Mouse (Mus musculus) forebrain, embryonic 16.5 days (tissue): ENCODE data around the gene Sytl1. TPM values are rescaled to one million over a fixed set of nuclear protein-coding genes. Genes with fewer than 3 reads are reported as not detected.

Source experiments
- ATAC-seq: fragments of 200-750 bp; cut with Nextera tagmentation; 2 replicates; pipeline ENCODE4 v1.8.0; 2017; ENCODE audit warnings: mild to moderate bottlenecking, moderate library complexity
- H3K27ac ChIP-seq: fragments of 300-500 bp; sonication (generic); 2 replicates; pipeline ENCODE4 v1.5.1; 2014; ENCODE audit warnings: low read length, control low read depth
- H3K27me3 ChIP-seq: fragments of 300-500 bp; sonication (generic); replicated peaks from 2 replicates; pipeline ENCODE4 v1.6.1; 2014; ENCODE audit warnings: low read length; ENCODE audit not compliant: control insufficient read depth, insufficient read depth
- H3K36me3 ChIP-seq: fragments of 300-500 bp; sonication (generic); 2 replicates; pipeline ENCODE4 v1.6.1; 2014; ENCODE audit not compliant: control insufficient read depth, insufficient read depth
- H3K4me1 ChIP-seq: fragments of 300-500 bp; sonication (generic); replicated peaks from 2 replicates; pipeline ENCODE4 v1.6.1; 2014; ENCODE audit warnings: low read length; ENCODE audit not compliant: control insufficient read depth, insufficient read depth
- H3K4me2 ChIP-seq: fragments of 300-500 bp; sonication (generic); 2 replicates; pipeline ENCODE4 v1.6.1; 2014; ENCODE audit warnings: mild to moderate bottlenecking, low read length, control low read depth
- H3K4me3 ChIP-seq: fragments of 300-500 bp; sonication (generic); replicated peaks from 2 replicates; pipeline ENCODE4 v1.5.1; 2014; ENCODE audit warnings: mild to moderate bottlenecking, low read length, control low read depth
- H3K9ac ChIP-seq: fragments of 300-500 bp; sonication (generic); replicated peaks from 2 replicates; pipeline ENCODE4 v1.6.1; 2014; ENCODE audit warnings: low read depth, low read length, control low read depth
- H3K9me3 ChIP-seq: fragments of 300-500 bp; sonication (generic); 2 replicates; pipeline ENCODE4 v1.6.1; 2016; ENCODE audit warnings: low read length; ENCODE audit not compliant: control insufficient read depth
- WGBS: fragments of 180-500 bp; shearing (Covaris S2); extraction: QIAGEN DNeasy Blood & Tissue Kit; methylation state at CpG from one replicate; pipeline ENCODE4 v1.1.7; 2014; 5-methylcytosine and 5-hydroxymethylcytosine counted together
- polyA plus RNA-seq: library from polyadenylated mRNA; unstranded; fragments of >200 nt; fragmentation: Nextera tagmentation; extraction: Ambion mirVana; gene quantifications from 2 replicates; pipeline ENCODE4 v1.2.1, GENCODE M21; 2015

The Sytl1 gene
- polyA plus RNA-seq: 0.47 and 0.52 TPM in 2 replicates

DNA sequence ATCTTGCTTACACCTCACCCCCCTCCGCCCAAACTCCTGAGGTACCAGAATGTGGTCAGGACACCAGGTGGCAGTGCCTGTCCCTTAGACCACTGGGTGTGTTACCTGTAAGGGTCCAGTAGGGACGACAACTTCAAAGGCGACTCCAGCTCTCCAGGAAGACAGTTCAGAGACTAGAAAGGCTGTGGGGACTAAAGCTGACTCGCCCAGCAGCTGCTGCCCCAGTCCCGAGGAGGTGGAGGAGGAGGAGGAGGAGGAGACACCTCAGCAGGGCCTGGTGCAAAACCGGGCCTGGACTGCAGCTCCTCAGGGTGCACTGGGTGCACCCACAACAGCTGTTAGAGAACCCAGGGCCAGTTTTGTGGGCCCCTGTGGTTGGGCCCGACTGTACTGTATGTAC, at the start of gene Sytl1:
Sytl1 (minus strand) TSS at position 232 of the 400 bp plus-strand sequence.
- H3K9ac ChIP-seq: no peak within 1 kb of the TSS
- no peak for ATAC-seq
- H3K4me3 ChIP-seq: no peak within 1 kb of the TSS
- WGBS: 50% methylated on average over 7 of the region's 7 CpGs
- H3K27me3 ChIP-seq: no peaks in the 10 kb centered on the region
- H3K9me3 ChIP-seq: no peaks in the 10 kb centered on the region
- H3K4me1 ChIP-seq: no peaks in the 10 kb centered on the region
- peaks cover 35% of the 10 kb centered on the region for H3K36me3 ChIP-seq
- H3K4me2 ChIP-seq: no peak within 1 kb of the TSS
- no peak within 1 kb of the TSS for H3K27ac ChIP-seq

DNA sequence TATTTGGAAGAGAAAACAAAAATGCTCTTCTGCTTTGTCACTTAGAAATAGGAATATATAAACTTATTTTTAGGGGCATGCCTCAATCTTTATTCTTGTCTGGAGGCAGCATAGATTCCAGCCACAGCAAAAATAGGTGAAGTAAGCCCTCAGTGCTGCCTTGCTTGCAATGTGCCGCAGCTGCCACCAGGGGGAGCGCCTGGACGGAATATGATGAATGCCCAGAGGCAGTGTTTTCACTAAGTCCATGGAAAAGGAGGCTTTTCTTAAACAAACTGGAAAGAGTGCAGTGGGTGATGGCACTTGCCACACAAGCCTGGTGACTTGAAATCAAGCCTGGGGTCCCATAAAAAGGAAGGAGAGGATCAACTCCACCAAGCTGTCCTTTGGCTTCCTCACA, 47.0 kb upstream of the Sytl1 start:
- Histone ChIP-seq H3K4me2 (no peak overlapping the region), H3K4me3 (no peak overlapping the region), H3K9ac (no peak overlapping the region), H3K27ac (no peak overlapping the region), H3K36me3 (peaks cover 5% of the 10 kb centered on the region; the same call in 1 of the 2 replicates), H3K9me3 (no peaks in the 10 kb centered on the region), H3K4me1 (no peaks in the 10 kb centered on the region), H3K27me3 (no peaks in the 10 kb centered on the region)
- WGBS: 0% methylated on average over 3 of the region's 3 CpGs
- ATAC-seq: no peak

DNA sequence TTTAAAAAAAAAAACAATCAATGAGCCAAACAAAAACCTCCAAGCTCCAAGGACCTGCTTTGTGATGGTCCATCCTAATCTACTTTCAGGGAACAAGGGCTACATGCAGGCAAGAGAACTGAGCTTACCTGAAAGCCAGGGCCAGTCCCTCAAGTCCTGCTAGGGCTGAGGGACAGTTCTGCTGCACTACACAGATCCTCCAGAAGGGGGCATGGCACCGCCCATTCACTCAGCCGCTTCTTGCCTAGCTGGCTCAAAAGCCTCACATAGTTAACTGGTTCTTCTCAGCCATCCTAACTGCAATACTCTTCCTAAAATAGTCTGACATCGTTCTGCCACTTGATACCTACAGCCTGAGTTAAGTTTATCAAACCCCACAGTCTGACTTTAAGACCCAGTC, 44.4 kb upstream of the Sytl1 start:
- Histone ChIP-seq H3K9me3 (no peaks in the 10 kb centered on the region), H3K27ac (no peak overlapping the region), H3K4me1 (peaks cover 2% of the 10 kb centered on the region), H3K36me3 (peaks cover 8% of the 10 kb centered on the region; the same call in 1 of the 2 replicates), H3K9ac (no peak overlapping the region), H3K4me3 (no peak overlapping the region), H3K27me3 (no peaks in the 10 kb centered on the region), H3K4me2 (no peak overlapping the region)
- no peak for ATAC-seq
- 31% methylated on average over 3 of the region's 3 CpGs for WGBS

DNA sequence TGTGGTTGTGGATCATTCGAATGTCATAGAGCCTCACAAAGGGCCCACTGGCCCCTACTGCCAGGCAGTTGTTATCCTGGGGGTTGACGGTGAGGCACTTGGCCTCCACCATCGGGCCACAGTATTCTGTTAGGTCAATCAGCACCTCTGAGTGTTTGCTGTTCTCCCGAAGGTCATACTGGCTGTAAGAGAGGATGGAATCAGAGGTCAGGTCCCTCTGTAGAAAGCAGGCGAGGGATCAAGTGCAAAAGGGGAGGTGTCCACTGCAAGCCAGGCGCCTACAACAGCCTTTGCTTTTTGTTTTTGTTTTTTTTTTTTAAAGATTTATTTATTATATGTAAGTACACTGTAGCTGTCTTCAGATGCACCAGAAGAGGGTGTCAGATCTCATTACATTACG, 42.9 kb upstream of the Sytl1 start:
- Histone ChIP-seq H3K9me3 (no peaks in the 10 kb centered on the region), H3K27me3 (no peaks in the 10 kb centered on the region), H3K4me1 (peaks cover 8% of the 10 kb centered on the region), H3K36me3 (peaks cover 8% of the 10 kb centered on the region; the same call in 1 of the 2 replicates), H3K4me3 (no peak overlapping the region), H3K4me2 (no peak overlapping the region), H3K9ac (no peak overlapping the region), H3K27ac (no peak overlapping the region)
- ATAC-seq: no peak
- 90% methylated on average over 7 of the region's 7 CpGs for WGBS

DNA sequence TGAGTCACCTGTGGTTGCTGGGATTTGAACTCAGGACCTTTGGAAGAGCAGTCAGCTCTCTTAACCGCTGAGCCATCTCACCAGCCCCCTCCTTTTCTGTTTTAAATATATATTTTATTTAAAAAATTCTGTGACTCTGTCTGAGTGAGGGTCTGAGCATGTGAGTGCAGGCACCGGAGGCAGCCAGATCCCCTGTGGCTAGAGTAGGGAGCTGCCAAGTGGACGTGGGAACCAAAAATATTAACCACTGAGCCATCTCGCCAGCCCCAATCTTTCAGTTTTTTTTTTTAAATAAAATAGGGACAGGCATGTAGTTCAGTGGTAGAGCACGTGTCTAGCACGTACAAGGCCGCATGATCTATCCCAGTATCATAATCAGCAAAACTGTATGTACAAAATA, 41.9 kb upstream of the Sytl1 start:
- H3K9ac ChIP-seq: no peak overlapping the region
- WGBS: 93% methylated on average over 7 of the region's 7 CpGs
- no peaks in the 10 kb centered on the region for H3K27me3 ChIP-seq
- H3K27ac ChIP-seq: no peak overlapping the region
- peaks cover 18% of the 10 kb centered on the region for H3K4me1 ChIP-seq
- H3K4me2 ChIP-seq: no peak overlapping the region
- H3K36me3 ChIP-seq: peaks cover 8% of the 10 kb centered on the region; the same call in 1 of the 2 replicates
- no peaks in the 10 kb centered on the region for H3K9me3 ChIP-seq
- H3K4me3 ChIP-seq: no peak overlapping the region
- ATAC-seq: no peak

DNA sequence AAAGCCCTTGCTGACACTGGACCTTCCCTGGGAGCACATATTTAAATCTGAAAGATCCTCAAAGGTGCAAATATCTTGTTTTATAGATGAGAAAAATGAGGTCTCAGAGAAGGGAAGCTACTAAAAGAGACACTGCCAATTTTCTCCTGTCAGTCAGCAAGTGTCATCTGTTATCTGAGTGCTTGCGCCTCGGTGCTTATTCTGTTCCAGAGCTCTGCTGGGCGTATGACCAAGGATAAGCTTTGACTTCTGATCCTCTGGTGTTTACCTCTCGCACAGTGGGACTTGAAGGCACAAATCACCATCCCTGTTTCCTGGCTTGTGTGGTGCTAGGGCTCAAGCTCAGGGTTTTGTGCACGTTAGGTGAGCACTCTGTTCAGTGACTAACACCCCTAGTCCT, 39.8 kb upstream of the Sytl1 start:
- WGBS: 77% methylated on average over 5 of the region's 5 CpGs
- peaks cover 3% of the 10 kb centered on the region; the same call in 1 of the 2 replicates for H3K36me3 ChIP-seq
- no peak overlapping the region for H3K9ac ChIP-seq
- H3K27ac ChIP-seq: no peak overlapping the region
- no peak overlapping the region for H3K4me2 ChIP-seq
- no peak for ATAC-seq
- H3K4me1 ChIP-seq: peaks cover 37% of the 10 kb centered on the region
- no peaks in the 10 kb centered on the region for H3K9me3 ChIP-seq
- no peaks in the 10 kb centered on the region for H3K27me3 ChIP-seq
- H3K4me3 ChIP-seq: no peak overlapping the region

DNA sequence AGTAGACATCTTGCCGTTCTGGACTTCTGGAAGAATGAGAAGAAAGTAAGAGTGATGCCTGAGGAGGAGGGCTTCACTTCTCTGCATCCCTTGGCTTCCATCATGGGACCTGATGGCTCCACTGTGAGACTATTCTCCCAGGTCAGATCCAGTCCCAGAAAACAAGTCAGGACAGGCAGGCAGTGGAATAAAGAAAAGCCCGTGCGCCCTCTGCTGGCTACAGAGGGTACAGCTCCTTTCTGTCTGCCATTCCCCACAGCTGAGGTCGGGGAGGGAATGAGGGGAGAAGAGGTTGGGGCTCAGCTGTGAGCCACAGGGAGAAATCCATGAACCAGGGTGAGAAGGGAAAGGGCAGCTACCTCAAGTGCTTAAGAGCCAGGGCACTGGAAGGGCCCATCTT, 38.9 kb upstream of the Sytl1 start:
- H3K4me3 ChIP-seq: no peak overlapping the region
- no peaks in the 10 kb centered on the region for H3K9me3 ChIP-seq
- peaks cover 41% of the 10 kb centered on the region for H3K4me1 ChIP-seq
- no peaks in the 10 kb centered on the region for H3K27me3 ChIP-seq
- 0 out of 2 replicates have a peak, but pooled peaks cover 3% of the 10 kb centered on the region for H3K36me3 ChIP-seq
- no peak for ATAC-seq
- 0 out of 2 replicates have a peak overlapping the region, but pooled peaks have one; percentile 6 for H3K27ac ChIP-seq
- no peak overlapping the region for H3K9ac ChIP-seq
- no peak overlapping the region for H3K4me2 ChIP-seq
- WGBS: 25% methylated on average over 4 of the region's 4 CpGs

DNA sequence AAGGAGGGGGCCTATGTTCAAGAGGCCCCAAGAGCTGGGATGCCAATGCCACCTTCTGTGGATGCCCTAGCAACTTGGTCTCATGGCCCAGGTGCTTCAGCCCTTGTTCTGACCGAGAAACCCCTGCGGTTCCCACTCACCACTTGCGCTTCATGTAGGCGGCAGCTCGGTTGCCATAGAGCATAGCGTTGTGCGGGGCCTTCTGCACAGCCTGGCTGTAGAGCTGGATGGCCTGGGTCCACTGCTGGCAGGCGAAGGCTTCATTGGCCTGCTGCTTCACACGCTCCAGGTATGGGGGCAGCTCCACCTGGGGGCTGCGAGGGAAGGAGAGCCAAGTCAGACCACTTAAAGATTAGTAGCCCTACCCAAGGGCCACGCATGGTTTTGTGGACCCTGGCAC, 37.5 kb upstream of the Sytl1 start:
- H3K9ac ChIP-seq: 0 out of 2 replicates have a peak overlapping the region, but pooled peaks have one; percentile 1
- no peak overlapping the region for H3K4me3 ChIP-seq
- peak overlapping the region; percentile 94 for H3K27ac ChIP-seq
- H3K4me2 ChIP-seq: no peak overlapping the region
- no peak for ATAC-seq
- peaks cover 41% of the 10 kb centered on the region for H3K4me1 ChIP-seq
- WGBS: 86% methylated on average over 11 of the region's 11 CpGs
- 0 out of 2 replicates have a peak, but pooled peaks cover 5% of the 10 kb centered on the region for H3K36me3 ChIP-seq
- H3K27me3 ChIP-seq: no peaks in the 10 kb centered on the region
- H3K9me3 ChIP-seq: no peaks in the 10 kb centered on the region

DNA sequence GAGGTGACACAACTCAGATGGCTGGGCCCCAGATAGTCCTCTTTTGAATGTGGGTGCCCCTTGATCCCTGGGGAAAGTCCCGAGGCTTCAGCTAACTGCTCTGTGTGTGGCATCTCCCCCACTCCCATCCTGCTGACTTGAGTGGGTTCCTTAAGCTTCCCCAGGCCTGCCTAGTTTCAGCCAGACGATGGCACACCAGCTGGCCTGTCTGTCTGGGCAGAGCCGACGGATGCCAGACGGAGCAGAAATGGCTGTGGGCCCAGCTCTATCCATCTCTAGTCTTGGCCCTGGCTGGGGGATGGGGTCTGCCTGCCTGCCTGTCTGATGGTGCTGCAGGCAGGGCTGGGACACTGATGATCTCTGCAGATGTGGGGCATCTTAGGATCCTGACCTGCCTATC, 36.8 kb upstream of the Sytl1 start:
- H3K36me3 ChIP-seq: peaks cover 9% of the 10 kb centered on the region
- ATAC-seq: peak; percentile 79

More for the DNA sequence above, 36.8 kb upstream of the Sytl1 start:
- Histone ChIP-seq H3K4me3 (no peak overlapping the region), H3K27ac (peak overlapping the region; percentile 94), H3K4me2 (no peak overlapping the region), H3K27me3 (no peaks in the 10 kb centered on the region), H3K9me3 (no peaks in the 10 kb centered on the region), H3K4me1 (peaks cover 41% of the 10 kb centered on the region), H3K9ac (peak overlapping the region; percentile 30; the same call in 1 of the 2 replicates)
- 47% methylated on average over 5 of the region's 5 CpGs for WGBS
